Mouse (Mus musculus) duodenum, adult 2 months (tissue): Measurements from ENCODE around the gene Slc25a13. TPM values are rescaled to one million over a fixed set of nuclear protein-coding genes. Genes with fewer than 3 reads are reported as not detected.

ENCODE experiments used
- polyA plus RNA-seq: library from polyadenylated mRNA; depleted of rRNA; stranded (reverse); fragments of >200 nt; gene quantifications from 2 replicates; pipeline ENCODE4 v1.2.3, GENCODE M21; 2012; ENCODE audit warnings: low replicate concordance; rRNA removed

Gene Slc25a13
- polyA plus RNA-seq = 3.3 and 4.5 TPM in 2 replicates

GRCm38 (mm10) chr6:6216507-6217285 lies at the start of gene Slc25a13:
Gene Slc25a13, minus strand, starts transcription at chr6:6217173.

